Mouse (Mus musculus) liver, postnatal 0 days (tissue): ENCODE measurements around the gene Tlr13.

ENCODE experiments used
- CTCF ChIP-seq: sonication (generic); IDR thresholded peaks from 2 replicates; pipeline ENCODE4 v1.5.1; 2016; ENCODE audit warnings: antibody characterized with exemption, low read depth
- EP300 ChIP-seq: IDR thresholded peaks from 2 replicates; pipeline ENCODE4 v1.6.1; 2016; ENCODE audit warnings: antibody characterized with exemption, low read depth, mild to moderate bottlenecking

DNA sequence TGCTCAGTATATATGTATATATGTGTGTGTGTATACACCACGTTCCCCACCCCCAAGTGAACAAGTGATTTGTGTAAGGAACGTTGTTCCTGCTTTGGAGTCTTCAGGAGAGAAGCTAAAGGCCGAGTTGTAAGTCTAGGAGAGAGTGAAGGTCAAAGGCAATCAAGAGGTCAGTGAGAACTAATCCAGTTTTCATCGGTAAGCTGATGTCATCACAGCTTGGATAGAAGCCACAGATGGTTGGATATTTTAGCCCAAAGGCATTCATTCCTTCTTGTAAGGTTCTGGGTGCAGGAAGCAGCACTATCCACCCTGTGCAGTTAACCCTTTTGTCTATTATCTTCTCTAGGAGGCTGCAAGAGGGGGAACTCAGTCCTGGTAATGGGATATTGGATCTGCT, 47.1 kb downstream of the Tlr13 start:
- no peak for TF ChIP-seq EP300
- no peak for TF ChIP-seq CTCF
